Mouse (Mus musculus) forebrain, postnatal 0 days (tissue): ENCODE data around the gene Tpk1. TPM values are rescaled to one million over a fixed set of nuclear protein-coding genes. Genes with fewer than 3 reads are reported as not detected.

Source experiments
- ATAC-seq: fragments of 200-750 bp; cut with Nextera tagmentation; 2 replicates; pipeline ENCODE4 v1.8.0; 2017; ENCODE audit warnings: mild to moderate bottlenecking, moderate library complexity
- DNase-seq: peaks from one replicate; pipeline ENCODE4 v3.0.0-alpha.2; 2015
- H3K27ac ChIP-seq: fragments of 300-500 bp; sonication (generic); 2 replicates; pipeline ENCODE4 v1.5.1; 2014; ENCODE audit warnings: low read depth, mild to moderate bottlenecking, antibody characterized with exemption, low read length, moderate library complexity, mixed read lengths
- H3K27me3 ChIP-seq: fragments of 300-500 bp; sonication (generic); 2 replicates; pipeline ENCODE4 v1.6.1; 2014; ENCODE audit warnings: mild to moderate bottlenecking, low read length, mixed read lengths; ENCODE audit not compliant: insufficient read depth
- H3K36me3 ChIP-seq: fragments of 300-500 bp; sonication (generic); 2 replicates; pipeline ENCODE4 v1.6.1; 2014; ENCODE audit warnings: mild to moderate bottlenecking, moderate library complexity; ENCODE audit not compliant: insufficient read depth
- H3K4me1 ChIP-seq: fragments of 300-500 bp; sonication (generic); 2 replicates; pipeline ENCODE4 v1.6.1; 2014; ENCODE audit warnings: antibody characterized with exemption; ENCODE audit not compliant: insufficient read depth
- H3K4me2 ChIP-seq: fragments of 300-500 bp; sonication (generic); 2 replicates; pipeline ENCODE4 v1.6.1; 2014; ENCODE audit warnings: low read depth, mild to moderate bottlenecking, moderate library complexity
- H3K4me3 ChIP-seq: fragments of 300-500 bp; sonication (generic); 2 replicates; pipeline ENCODE4 v1.5.1; 2014; ENCODE audit warnings: low read depth, low read length, mixed read lengths
- H3K9ac ChIP-seq: fragments of 300-500 bp; sonication (generic); 2 replicates; pipeline ENCODE4 v1.6.1; 2014; ENCODE audit warnings: mild to moderate bottlenecking
- H3K9me3 ChIP-seq: fragments of 300-500 bp; sonication (generic); 2 replicates; pipeline ENCODE4 v1.6.1; 2016; ENCODE audit warnings: low read length
- CTCF ChIP-seq: sonication (generic); IDR thresholded peaks from 2 replicates; pipeline ENCODE4 v1.5.1; 2016; ENCODE audit warnings: antibody characterized with exemption, control low read depth, low read depth
- WGBS: fragments of 180-500 bp; shearing (Covaris S2); extraction: QIAGEN DNeasy Blood & Tissue Kit; methylation state at CpG from one replicate; pipeline ENCODE4 v1.1.7; 2014; 5-methylcytosine and 5-hydroxymethylcytosine counted together
- polyA plus RNA-seq: library from polyadenylated mRNA; unstranded; fragments of >200 nt; fragmentation: Nextera tagmentation; extraction: Ambion mirVana; gene quantifications from 2 replicates; pipeline ENCODE4 v1.2.1, GENCODE M21; 2015
- total RNA-seq: library from RNA; depleted of rRNA; stranded (reverse); fragments of >200 nt; gene quantifications from 2 replicates; pipeline ENCODE4 v1.2.3, GENCODE M21; 2014

Tpk1 gene
- total and polyA plus RNA-seq, 2 experiments from 2014 or later = 4.7 to 5.0 TPM

GRCm38 (mm10) chr6:43657845-43658244 lies 8.2 kb downstream of the Tpk1 start:
- 87% methylated on average over 3 of the region's 3 CpGs for whole genome bisulfite sequencing
- no peak overlapping the region for H3K9ac ChIP-seq
- ATAC-seq = no peak
- H3K9me3 ChIP-seq = no peaks in the 10 kb centered on the region
- no peaks in the 10 kb centered on the region for H3K4me1 ChIP-seq
- H3K27ac ChIP-seq = no peak overlapping the region
- no peak for TF ChIP-seq CTCF
- H3K4me2 ChIP-seq = no peak overlapping the region
- H3K27me3 ChIP-seq = no peaks in the 10 kb centered on the region
- H3K36me3 ChIP-seq = no peaks in the 10 kb centered on the region
- H3K4me3 ChIP-seq = no peak overlapping the region
- DNase-seq = no peak

GRCm38 (mm10) chr6:43654876-43655456 lies 11.1 kb downstream of the Tpk1 start:
- no peak for TF ChIP-seq CTCF
- ATAC-seq (no peak), DNase-seq (no peak)
- H3K4me2 ChIP-seq = no peak overlapping the region
- H3K9ac ChIP-seq = no peak overlapping the region
- H3K9me3 ChIP-seq = no peaks in the 10 kb centered on the region
- H3K4me3 ChIP-seq = no peak overlapping the region
- H3K27me3 ChIP-seq = no peaks in the 10 kb centered on the region
- no peaks in the 10 kb centered on the region for H3K4me1 ChIP-seq
- no peak overlapping the region for H3K27ac ChIP-seq
- H3K36me3 ChIP-seq = no peaks in the 10 kb centered on the region
- 90% methylated on average over 8 of the region's 8 CpGs for WGBS

DNA sequence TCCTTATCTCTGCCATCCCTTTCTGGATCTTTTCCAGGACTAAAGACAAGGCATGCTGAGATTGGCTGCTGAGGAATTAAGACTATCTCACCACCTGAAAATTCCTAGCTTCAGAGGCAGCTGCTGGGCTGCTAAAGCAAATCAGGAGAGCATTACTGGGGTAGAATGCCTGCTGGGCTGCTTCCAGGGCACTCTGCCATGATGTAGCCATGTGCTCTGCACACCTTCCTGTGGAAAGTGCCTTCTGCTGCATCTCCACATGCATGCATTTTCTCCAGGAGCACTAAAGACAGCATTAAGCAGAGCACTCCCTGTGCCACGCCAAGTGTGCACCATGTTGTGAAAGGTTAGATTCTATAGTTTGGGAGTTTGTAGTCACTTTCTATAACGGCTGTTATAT lies 16.6 kb downstream of the Tpk1 start:
- no peak overlapping the region for H3K27ac ChIP-seq
- no peaks in the 10 kb centered on the region for H3K36me3 ChIP-seq
- TF ChIP-seq CTCF = no peak
- no peaks in the 10 kb centered on the region for H3K9me3 ChIP-seq
- no peak overlapping the region for H3K4me2 ChIP-seq
- H3K4me1 ChIP-seq = no peaks in the 10 kb centered on the region
- no peak for ATAC-seq
- WGBS = 95% methylated on average over 2 of the region's 2 CpGs
- DNase-seq = no peak
- no peaks in the 10 kb centered on the region for H3K27me3 ChIP-seq
- no peak overlapping the region for H3K4me3 ChIP-seq
- H3K9ac ChIP-seq = no peak overlapping the region

DNA sequence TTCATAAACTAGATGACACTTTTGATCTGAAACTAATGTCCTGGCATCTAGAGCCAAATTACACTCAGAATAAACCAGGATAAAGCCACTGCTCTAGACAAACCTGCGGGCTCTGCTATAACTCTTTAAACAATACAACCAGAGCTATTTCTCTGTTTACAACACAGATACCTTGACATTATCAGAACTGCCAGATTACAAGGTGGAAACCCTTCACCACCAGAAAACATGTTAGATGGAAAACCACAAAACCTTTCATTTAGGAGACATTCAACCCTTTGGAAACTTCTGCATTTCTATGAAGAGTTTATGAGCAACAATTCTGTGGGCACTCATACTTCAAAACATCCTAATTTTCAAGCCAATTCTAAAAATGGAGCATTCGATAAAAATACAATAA lies 20.4 kb downstream of the Tpk1 start:
- Histone ChIP-seq H3K9ac (no peak overlapping the region), H3K4me1 (no peaks in the 10 kb centered on the region), H3K9me3 (no peaks in the 10 kb centered on the region), H3K27me3 (no peaks in the 10 kb centered on the region), H3K4me2 (no peak overlapping the region), H3K27ac (no peak overlapping the region), H3K36me3 (no peaks in the 10 kb centered on the region), H3K4me3 (no peak overlapping the region)
- ATAC-seq (no peak), DNase-seq (no peak)
- WGBS = 81% methylated on average over 2 of the region's 2 CpGs
- no peak for TF ChIP-seq CTCF

DNA sequence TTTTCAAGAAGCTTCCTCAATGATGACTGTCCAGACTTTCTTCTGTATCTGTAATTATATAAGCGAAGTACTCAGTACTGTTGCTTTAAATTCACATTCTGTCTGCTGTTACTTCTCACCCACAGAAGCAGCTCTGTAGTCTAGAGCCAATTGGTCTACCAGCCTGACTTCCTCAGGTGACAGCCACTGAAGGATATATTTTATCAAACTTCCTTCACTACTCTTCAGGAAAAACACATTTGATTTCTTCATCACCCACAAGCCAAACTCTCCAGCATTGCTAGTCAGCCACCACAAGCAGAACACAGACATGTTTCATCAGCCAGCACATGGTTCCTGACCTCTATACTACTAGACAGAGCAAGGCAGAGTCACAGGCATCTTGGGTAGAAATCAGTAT lies 21.0 kb downstream of the Tpk1 start:
- TF ChIP-seq CTCF = no peak
- Histone ChIP-seq H3K9me3 (no peaks in the 10 kb centered on the region), H3K27me3 (no peaks in the 10 kb centered on the region), H3K4me2 (no peak overlapping the region), H3K9ac (no peak overlapping the region), H3K4me1 (no peaks in the 10 kb centered on the region), H3K27ac (no peak overlapping the region), H3K4me3 (no peak overlapping the region), H3K36me3 (no peaks in the 10 kb centered on the region)
- WGBS = 93% methylated on average over 1 of the region's 1 CpGs
- DNase-seq (no peak), ATAC-seq (no peak)

DNA sequence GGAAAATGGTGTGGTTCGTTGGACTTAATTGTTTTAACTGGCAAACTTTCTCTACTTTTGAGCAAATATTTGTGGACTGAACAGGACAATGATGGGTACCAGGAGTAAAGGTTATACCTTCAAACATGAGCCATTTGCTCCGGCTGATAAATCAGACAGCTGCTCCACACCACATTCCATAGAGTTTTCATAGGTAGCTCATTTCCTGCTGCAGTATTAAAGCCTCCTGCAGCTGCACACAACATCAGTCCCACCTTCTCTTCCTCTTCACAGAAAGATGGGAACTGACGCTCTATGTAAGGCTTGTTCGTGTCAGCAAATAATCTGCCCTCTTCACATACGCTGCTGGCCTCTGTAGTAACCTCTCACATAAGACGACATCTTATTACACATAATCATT lies 22.4 kb downstream of the Tpk1 start:
- Histone ChIP-seq H3K4me3 (no peak overlapping the region), H3K27me3 (no peaks in the 10 kb centered on the region), H3K9ac (no peak overlapping the region), H3K27ac (no peak overlapping the region), H3K36me3 (no peaks in the 10 kb centered on the region), H3K9me3 (no peaks in the 10 kb centered on the region), H3K4me2 (no peak overlapping the region), H3K4me1 (no peaks in the 10 kb centered on the region)
- no peak for ATAC-seq
- TF ChIP-seq CTCF = no peak
- 86% methylated on average over 6 of the region's 6 CpGs for WGBS
- no peak for DNase-seq

DNA sequence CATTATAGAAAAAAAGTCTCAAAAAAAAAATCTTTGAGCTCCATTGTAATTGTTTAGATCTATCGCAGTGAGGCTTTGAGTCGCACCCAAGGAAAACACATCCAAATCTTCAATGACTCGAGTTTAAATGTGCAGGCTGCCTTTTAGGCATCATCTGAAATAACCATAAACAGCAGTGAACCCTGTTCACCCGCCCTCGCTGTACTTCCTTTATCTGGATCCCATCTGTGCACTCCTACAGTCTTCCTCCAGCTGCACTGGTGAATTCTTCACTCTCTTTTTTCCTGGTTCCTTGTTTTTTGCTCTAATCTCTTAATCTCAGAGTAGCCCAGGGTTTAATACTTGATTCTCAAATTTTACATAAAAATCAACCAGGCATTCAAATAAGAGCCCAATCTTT lies 23.7 kb downstream of the Tpk1 start:
- no peak overlapping the region for H3K4me3 ChIP-seq
- no peaks in the 10 kb centered on the region for H3K4me1 ChIP-seq
- WGBS = 74% methylated on average over 5 of the region's 5 CpGs
- H3K27ac ChIP-seq = no peak overlapping the region
- H3K4me2 ChIP-seq = no peak overlapping the region
- DNase-seq (no peak), ATAC-seq (no peak)
- no peaks in the 10 kb centered on the region for H3K9me3 ChIP-seq
- no peak overlapping the region for H3K9ac ChIP-seq
- H3K27me3 ChIP-seq = no peaks in the 10 kb centered on the region
- TF ChIP-seq CTCF = no peak
- H3K36me3 ChIP-seq = no peaks in the 10 kb centered on the region

- no peak for TF ChIP-seq CTCF
- Histone ChIP-seq H3K27me3 (no peaks in the 10 kb centered on the region), H3K27ac (no peak overlapping the region), H3K9me3 (no peaks in the 10 kb centered on the region), H3K4me1 (no peaks in the 10 kb centered on the region), H3K36me3 (no peaks in the 10 kb centered on the region), H3K4me3 (no peak overlapping the region), H3K4me2 (no peak overlapping the region), H3K9ac (no peak overlapping the region)
- DNase-seq (no peak), ATAC-seq (no peak)
These were observed 25.5 kb downstream of the Tpk1 start for GRCm38 (mm10) chr6:43640621-43641020.
